Mouse (Mus musculus): ENCODE results near the gene Arfip1.
"Not testable (repeated sequence)": the region's sequence is repeated elsewhere in the genome, so short reads cannot be mapped to it uniquely, and the experiment has no call there.

Gene Arfip1

GRCm38 (mm10) chr3:84570501-84570900 is 11.9 kb downstream of the Arfip1 start:
- DNase-seq (ENCODE audit: low read depth, low spot score) = no peak

DNA sequence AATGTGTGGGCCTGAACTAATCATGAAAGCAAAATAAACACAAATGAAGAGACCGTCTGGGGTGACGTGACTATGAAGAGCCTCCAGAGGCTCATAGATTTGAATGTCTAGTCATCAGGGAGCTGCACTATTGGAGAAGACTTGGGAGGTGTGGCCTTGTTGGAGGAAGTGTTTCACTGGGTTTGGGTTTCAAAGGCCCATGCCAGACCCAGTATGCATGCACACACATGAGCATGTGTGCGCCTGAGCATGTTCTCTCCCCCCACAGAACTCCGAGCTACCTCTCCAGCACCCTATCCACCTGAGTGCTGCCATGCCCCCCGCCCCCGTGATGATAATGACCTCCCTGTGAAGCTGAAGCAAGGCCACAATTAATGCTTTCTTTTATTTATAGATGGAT is 12.8 kb downstream of the Arfip1 start:
- no peak for DNase-seq (ENCODE audit: low read depth, low spot score)

DNA sequence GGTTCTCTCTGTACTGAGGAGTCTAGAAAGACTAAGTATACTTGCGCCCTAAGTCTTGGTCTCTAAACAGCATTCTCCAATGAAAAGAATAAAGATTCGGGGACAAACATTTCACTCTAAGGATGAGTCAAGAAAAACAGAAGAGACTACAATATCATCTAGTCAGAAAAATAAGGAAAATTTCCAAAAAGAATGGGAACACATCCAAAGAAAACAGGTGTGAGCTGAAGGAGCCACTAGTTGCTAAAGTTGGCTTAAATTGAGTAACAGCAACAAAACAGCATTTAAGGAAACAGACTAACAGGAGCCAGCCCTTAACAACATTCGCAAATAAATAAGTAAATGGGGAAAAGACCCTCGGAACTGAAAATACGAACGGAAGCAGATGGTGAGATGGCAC is 13.9 kb downstream of the Arfip1 start:
- DNase-seq (ENCODE audit: low read depth, low spot score) = no peak

- DNase-seq (ENCODE audit: low read depth, low spot score) = no peak
Observed at GRCm38 (mm10) chr3:84563415-84563814, 19.0 kb downstream of the Arfip1 start.

- not testable (repeated sequence) for DNase-seq (ENCODE audit: low read depth, low spot score)
Observed at GRCm38 (mm10) chr3:84562911-84563310, 19.5 kb downstream of the Arfip1 start.

GRCm38 (mm10) chr3:84558301-84558700 is 24.1 kb downstream of the Arfip1 start:
- no peak for DNase-seq (ENCODE audit: low read depth, low spot score)

GRCm38 (mm10) chr3:84555780-84556179 is 26.6 kb downstream of the Arfip1 start:
- no peak for DNase-seq (ENCODE audit: low read depth, low spot score)

- no peak for DNase-seq (ENCODE audit: low read depth, low spot score)
Observed at GRCm38 (mm10) chr3:84547177-84547576, 35.2 kb downstream of the Arfip1 start.

GRCm38 (mm10) chr3:84542450-84542849 is 40.0 kb downstream of the Arfip1 start:
- not testable (repeated sequence) for DNase-seq (ENCODE audit: low read depth, low spot score)

DNA sequence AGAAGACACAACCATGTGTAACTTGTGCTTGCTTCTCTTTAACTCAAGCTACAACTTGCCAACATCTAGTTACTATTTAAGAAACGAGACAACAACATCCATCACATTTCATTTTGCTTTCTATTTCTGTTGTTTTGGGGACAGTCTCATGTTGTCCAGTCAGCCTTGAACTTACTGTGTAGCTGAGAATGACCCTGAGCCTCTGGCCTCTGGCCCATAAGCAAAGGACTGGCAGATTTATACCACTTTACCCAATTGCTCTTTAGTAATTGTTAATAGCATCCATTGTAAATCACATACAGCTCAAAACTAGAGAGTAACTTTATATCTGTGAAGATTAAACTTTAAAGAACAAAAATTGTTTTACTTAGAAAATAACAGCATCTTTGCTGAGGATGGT is 40.5 kb downstream of the Arfip1 start:
- no peak for DNase-seq (ENCODE audit: low read depth, low spot score)

- DNase-seq (ENCODE audit: low read depth, low spot score) = no peak
Observed at GRCm38 (mm10) chr3:84540640-84541039, 41.8 kb downstream of the Arfip1 start.

DNA sequence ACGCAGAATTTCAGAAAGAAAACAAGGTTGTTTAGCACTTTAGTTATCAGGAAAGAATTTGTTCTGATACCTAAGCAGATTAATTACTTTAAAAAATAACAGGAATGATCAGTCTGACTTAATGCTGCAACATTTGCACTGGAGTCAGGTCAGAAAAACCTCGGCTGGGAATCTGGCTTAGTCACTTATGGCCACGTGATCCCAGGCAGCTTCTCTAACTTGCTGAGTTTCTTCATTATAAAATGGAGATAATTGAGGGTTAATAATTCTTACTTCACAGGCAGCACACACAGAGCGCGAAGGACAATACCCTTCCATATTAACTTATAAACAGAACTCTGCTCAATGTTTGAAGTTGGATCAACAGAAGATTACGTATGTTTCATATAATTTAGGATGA is 45.4 kb downstream of the Arfip1 start:
- no peak for DNase-seq (ENCODE audit: low read depth, low spot score)

DNA sequence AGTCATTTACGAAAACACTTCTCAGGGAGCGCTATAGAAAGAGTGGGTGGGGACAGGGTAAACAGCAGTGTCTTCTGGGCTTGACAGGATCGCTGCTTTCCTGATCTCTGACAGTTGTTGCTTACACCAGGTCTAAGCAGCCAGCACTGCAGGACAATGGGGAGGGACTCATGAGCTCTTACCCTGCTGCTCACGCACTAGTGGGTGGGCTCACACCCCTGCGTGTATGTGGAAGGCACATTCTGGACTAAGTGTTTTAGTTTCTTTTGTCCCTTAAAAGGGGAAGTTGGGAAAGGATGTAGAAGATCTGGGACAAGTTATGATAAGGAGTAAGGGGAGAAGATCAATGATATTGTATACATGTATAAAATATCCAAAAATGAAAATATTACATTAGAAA is 49.2 kb downstream of the Arfip1 start:
- no peak for DNase-seq (ENCODE audit: low read depth, low spot score)

DNA sequence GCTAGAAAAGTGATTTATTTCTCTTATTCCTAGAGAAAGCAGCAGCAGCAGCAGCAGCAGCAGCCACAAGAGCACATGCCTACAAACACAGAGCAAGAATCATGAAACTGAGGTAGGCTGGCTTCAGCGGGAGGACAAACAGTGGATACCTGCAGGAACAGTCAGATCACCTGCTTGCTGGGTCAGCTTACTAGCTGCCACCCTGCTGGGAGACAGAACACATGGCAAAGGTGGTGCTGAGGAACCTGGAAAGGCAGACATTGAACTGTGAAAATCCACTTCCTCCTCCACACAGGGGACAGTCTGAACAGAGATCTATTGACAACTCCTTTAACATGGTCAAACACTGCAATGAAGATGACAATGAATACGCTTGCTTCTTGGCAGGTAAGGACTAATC is 53.4 kb downstream of the Arfip1 start:
- DNase-seq (ENCODE audit: low read depth, low spot score) = no peak

- DNase-seq (ENCODE audit: low read depth, low spot score) = no peak
Observed at GRCm38 (mm10) chr3:84524952-84525351, 57.5 kb downstream of the Arfip1 start.

- no peak for DNase-seq (ENCODE audit: low read depth, low spot score)
Observed at GRCm38 (mm10) chr3:84516163-84516562, 66.3 kb downstream of the Arfip1 start.

DNA sequence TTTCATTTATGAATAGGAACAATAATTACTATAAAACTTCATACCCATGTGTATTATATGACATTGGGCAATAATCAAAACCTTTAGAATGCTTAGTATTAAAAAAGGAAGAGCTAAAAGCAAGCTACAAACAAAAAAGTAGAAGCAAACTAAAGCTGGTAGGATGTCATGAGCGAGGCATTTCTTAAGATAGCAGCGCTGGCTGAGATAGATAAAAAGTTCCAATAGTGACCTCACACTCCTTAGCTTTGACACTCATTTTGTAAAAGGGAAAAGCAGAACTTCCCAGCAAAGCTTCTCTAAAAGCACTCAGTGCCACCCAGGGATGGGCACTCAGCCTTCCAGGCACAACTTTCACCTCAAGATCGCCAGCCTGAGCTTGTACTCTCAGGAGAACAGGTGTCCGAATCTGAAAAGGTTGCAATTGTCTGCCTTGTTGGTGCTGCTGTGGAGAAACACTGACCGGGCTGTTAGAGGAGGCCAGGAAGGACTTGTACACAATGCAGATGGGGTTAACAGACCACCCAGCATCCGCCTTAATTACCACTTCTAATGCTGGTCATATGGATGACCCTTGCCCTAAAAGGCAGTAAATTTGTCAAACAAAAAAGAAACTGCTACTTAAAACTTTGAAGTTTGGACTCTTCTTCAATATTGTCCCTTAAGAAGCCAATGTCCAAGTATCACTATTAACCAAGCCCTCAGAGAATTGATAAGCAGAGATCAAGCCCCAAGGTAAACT is 69.5 kb downstream of the Arfip1 start:
- DNase-seq (ENCODE audit: low read depth, low spot score) = no peak

DNA sequence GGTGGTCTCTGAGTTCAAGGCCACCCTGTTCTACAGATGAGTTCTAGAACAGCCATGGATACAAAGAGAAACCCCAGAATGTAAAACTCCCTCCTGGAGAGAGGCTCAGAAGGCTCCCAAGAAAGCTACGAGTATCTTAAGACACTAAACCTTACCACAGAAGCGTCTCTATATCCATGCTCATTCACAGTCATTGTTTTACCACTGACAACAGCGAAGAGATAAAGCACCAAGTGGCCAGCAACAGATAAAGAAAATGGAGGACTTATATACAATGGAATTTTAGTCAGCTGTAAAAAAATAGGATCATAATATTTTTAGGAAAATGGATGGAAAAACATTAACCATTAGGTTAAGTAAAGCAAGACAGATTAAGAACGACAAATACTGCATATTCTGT is 77.2 kb downstream of the Arfip1 start:
- DNase-seq (ENCODE audit: low read depth, low spot score) = no peak

- no peak for DNase-seq (ENCODE audit: low read depth, low spot score)
Observed at GRCm38 (mm10) chr3:84504291-84504690, 78.1 kb downstream of the Arfip1 start.

DNA sequence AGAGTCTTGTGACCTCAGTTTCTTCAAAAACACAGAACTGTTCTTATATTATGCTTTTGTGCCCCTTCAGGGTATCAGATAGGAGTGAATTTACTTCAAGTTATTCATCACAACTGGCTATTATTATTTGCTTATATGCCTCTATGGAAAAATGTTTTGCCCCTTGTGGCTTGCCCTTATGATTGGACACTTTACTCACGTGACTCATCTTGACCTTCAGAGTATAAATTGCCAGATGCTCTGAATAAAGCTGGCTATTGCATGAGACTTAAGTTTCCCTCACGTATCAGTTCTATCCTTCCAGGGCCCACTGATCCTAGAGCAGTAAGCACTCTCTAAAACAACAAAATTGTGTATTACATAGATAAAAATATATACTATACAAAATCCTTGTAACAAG is 80.3 kb downstream of the Arfip1 start:
- no peak for DNase-seq (ENCODE audit: low read depth, low spot score)

- no peak for DNase-seq (ENCODE audit: low read depth, low spot score)
Observed at GRCm38 (mm10) chr3:84500491-84500890, 81.9 kb downstream of the Arfip1 start.

DNA sequence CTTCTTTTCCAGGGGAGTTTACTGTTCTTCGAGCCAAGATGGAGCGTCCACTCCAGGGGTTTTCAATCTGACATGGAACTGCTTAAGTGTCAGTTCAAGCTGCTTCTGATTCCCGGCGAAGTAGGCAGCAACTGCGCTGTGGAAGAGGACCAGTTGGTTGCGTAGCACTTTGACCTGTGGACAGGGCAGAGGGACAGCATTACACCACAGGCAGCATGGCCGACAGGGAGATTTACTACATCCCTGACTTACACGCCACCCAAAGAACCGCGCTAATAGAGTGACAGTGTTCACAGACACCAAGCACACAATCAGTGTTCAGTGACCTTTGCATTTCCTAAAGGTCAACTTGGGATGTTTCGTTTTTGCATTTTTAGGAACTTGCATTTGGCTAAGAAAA is 84.7 kb downstream of the Arfip1 start:
- DNase-seq (ENCODE audit: low read depth, low spot score) = no peak

- DNase-seq (ENCODE audit: low read depth, low spot score) = no peak
Observed at GRCm38 (mm10) chr3:84492657-84493056, 89.8 kb downstream of the Arfip1 start.

DNA sequence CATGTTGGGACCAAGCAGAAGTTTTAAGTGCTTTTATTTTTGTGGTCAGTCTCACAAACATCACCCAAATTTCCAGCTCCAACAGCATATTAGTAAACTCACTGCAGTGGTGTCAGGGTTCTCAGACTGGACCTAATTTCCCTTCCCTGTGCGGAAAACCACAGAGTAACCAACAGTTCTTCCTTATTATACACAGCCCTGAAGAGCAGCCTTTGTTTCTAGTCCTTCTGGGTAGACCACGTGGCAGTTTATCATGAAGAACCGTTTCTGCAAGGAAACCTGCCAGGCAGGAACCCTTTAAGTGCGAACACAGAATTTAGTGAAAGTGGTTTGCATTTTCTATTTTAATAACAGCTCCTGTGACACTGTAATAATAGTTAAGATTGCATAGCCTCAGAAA is 90.3 kb downstream of the Arfip1 start:
- no peak for DNase-seq (ENCODE audit: low read depth, low spot score)

Measured in WW6 (cell line).